14 mouse cellular contexts compared by ENCODE assay signal in genomic region chr11:55313768-55314703, GRCm38 (mm10). TPM values are rescaled to one million over a fixed set of nuclear protein-coding genes. Genes with fewer than 3 reads are reported as not detected.
DNase-seq lines count a peak whose midpoint lies in the region; ATAC-seq lines count a peak whose summit lies in the region.
"Had no signal": no experiment of that assay in that cellular context is flagged by ENCODE, and none has a peak within 500 bp of the region (broad histone marks: within the 10 kb centered on the region; RNA-seq: fewer than 3 reads in every experiment).

No protein-coding gene starts in this region.

- no peaks in the 10 kb centered on the region for H3K9me3 ChIP-seq in kidney, embryonic 16.5 days (ENCODE audit: low read length)
- no peaks in the 10 kb centered on the region for H3K9me3 ChIP-seq in embryonic facial prominence, embryonic 13.5 days
- H3K9me3 ChIP-seq: G1E had no signal

- peak overlapping the region; percentile 21; the same call in 1 of the 2 replicates for H3K4me2 ChIP-seq in kidney, embryonic 16.5 days (replicated peaks; ENCODE audit: low read depth, low read length)
- H3K4me2 ChIP-seq in embryonic facial prominence, embryonic 13.5 days = peak overlapping the region; percentile 30

- 0 out of 2 replicates have a peak overlapping the region, but pooled peaks have one; percentile 0 for H3K4me3 ChIP-seq in kidney, embryonic 16.5 days (ENCODE audit: low read length)
- peak overlapping the region; percentile 5; the same call in 1 of the 2 replicates for H3K4me3 ChIP-seq in embryonic facial prominence, embryonic 13.5 days

- no peaks in the 10 kb centered on the region for H3K27me3 ChIP-seq in kidney, embryonic 16.5 days (ENCODE audit: insufficient read depth, low read length)
- H3K27me3 ChIP-seq in embryonic facial prominence, embryonic 13.5 days = 0 out of 2 replicates have a peak, but pooled peaks cover 15% of the 10 kb centered on the region

- H3K36me3 ChIP-seq in kidney, embryonic 16.5 days (ENCODE audit: insufficient read depth, low read length) = no peaks in the 10 kb centered on the region
- H3K36me3 ChIP-seq in embryonic facial prominence, embryonic 13.5 days = no peaks in the 10 kb centered on the region
- H3K36me3 ChIP-seq: G1E had no signal

- peak; percentile 60; the same call in 1 of the 2 replicates for ATAC-seq in kidney, embryonic 16.5 days (ENCODE audit: low FRiP score, low TSS enrichment)
- ATAC-seq in embryonic facial prominence, embryonic 13.5 days (ENCODE audit: insufficient number of reproducible peaks, insufficient read depth, low FRiP score, low TSS enrichment, low read depth) = no peak
- ATAC-seq: forebrain, embryonic 14.5 days; inflammation-experienced regulatory T-cells, adult 6 months had no signal

- no peak overlapping the region for H3K27ac ChIP-seq in kidney, embryonic 16.5 days (ENCODE audit: low read length)
- no peak overlapping the region for H3K27ac ChIP-seq in embryonic facial prominence, embryonic 13.5 days

- WGBS in kidney, embryonic 16.5 days = 21% methylated on average over 29 of the region's 29 CpGs
- 18% methylated on average over 29 of the region's 29 CpGs for WGBS in embryonic facial prominence, embryonic 13.5 days

- no peak for DNase-seq in kidney, adult 11 months
- peak; percentile 19 to 49 for DNase-seq in lung, adult 18-20 months
- DNase-seq in urinary bladder, postnatal 14 days (ENCODE audit: low spot score) = peak; percentile 72
- no peak for DNase-seq in left cerebral cortex, postnatal 25 days (ENCODE audit: low spot score in 2 of 2)
- no peak for DNase-seq in layer of hippocampus, adult 8-10 months (ENCODE audit: low spot score in 2 of 2)
- DNase-seq: adrenal gland, postnatal 10 days; cerebellum, adult 11-12 months; right cerebral cortex, adult 18-20 months had no signal

- intact Hi-C loops in left cerebral cortex, postnatal 25 days (cut with DNase I) = no loop called here

- H3K4me1 ChIP-seq in kidney, embryonic 16.5 days (ENCODE audit: insufficient read depth, low read length) = 0 out of 2 replicates have a peak, but pooled peaks cover 5% of the 10 kb centered on the region
- 0 out of 2 replicates have a peak, but pooled peaks cover 15% of the 10 kb centered on the region for H3K4me1 ChIP-seq in embryonic facial prominence, embryonic 13.5 days

- no peak overlapping the region; the same call in 1 of the 2 replicates for H3K9ac ChIP-seq in kidney, embryonic 16.5 days (replicated peaks; ENCODE audit: low read length)
- H3K9ac ChIP-seq in embryonic facial prominence, embryonic 13.5 days = no peak overlapping the region

RNA-seq across cellular contexts. Expression of gene Fat2, which starts 22.3 kb away (rescaled TPM):
- 0.06 and 0.11 TPM in 2 replicates for polyA plus RNA-seq in kidney, embryonic 16.5 days (2015; fragmentation: Nextera tagmentation; extraction: Ambion mirVana)
- 0.62 and 0.69 TPM in 2 replicates for polyA plus RNA-seq in embryonic facial prominence, embryonic 13.5 days (2015; fragmentation: Nextera tagmentation; extraction: Ambion mirVana)
- under 1 TPM; 0.28 to 0.32 TPM for total RNA-seq in left cerebral cortex, postnatal 25 days (2021)
- under 1 TPM; 0.21 to 0.35 (median 0.27) TPM for total RNA-seq in layer of hippocampus, adult 8-10 months (2022)
- total RNA-seq: megakaryocyte, adult 5-6 weeks had no signal
- polyA plus RNA-seq: G1E; inflammation-experienced regulatory T-cells, adult 6 months had no signal

Comparison
In these comparisons a context has a peak if more than half of its experiments do, and no peak if none do; other contexts are left out.
1. DNase-seq: peak in lung, adult 18-20 months (2 of 2) and urinary bladder, postnatal 14 days (single experiment); none in kidney, adult 11 months (single experiment), left cerebral cortex, postnatal 25 days (0 of 2) and layer of hippocampus, adult 8-10 months (0 of 2).